Mouse (Mus musculus) yolk sac, embryonic 10.5 days (tissue): ENCODE data around the gene Pgls.

ENCODE experiments used
- DNase-seq: peaks from one replicate; pipeline ENCODE4 v3.0.0-alpha.2; 2017; ENCODE audit warnings: low spot score

The Pgls gene

DNA sequence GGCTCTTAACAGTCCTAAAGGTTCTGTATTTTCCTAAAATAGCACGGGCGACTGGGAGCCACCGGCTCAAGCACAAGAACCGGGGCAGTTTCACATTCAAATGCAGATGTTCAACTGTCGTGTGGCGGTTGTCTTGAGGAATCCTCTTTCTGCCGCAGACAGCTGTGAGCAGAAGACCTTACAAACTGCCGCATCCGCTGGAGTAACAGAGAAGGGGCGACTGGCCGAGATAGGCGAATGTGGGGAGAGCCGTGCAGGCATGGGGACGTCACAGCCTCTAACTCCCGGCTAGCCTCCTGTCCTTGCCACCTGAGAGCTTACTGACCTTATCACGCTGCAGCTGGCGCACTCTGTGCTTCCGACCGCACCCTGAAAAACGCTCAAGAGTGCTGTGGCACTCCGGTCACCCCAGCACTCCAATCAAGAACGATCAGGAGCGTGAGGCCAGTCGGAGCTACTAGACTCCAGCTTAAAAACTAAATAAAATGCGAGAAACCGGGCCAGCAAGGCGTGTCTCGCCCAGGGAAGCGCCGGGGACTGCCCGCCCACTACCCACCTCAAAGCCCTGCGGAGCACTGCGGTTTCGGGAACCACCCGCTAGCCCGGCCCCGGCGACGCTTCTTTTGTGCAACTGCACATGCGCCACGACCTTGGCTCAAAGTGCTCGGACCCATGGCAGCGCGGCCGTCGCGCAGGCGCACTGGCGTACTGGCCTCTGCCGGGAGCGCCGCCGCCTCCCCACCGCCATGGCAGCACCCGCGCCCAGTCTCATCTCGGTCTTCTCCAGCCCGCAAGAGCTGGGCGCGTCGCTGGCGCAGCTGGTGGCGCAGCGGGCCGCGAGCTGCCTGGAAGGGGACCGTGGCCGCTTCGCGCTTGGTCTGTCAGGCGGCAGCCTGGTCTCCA is at the start of gene Pgls:
Gene Pgls (plus strand): TSS at position 706 of the 903 bp plus-strand sequence.
- peak; percentile 95 for DNase-seq

DNA sequence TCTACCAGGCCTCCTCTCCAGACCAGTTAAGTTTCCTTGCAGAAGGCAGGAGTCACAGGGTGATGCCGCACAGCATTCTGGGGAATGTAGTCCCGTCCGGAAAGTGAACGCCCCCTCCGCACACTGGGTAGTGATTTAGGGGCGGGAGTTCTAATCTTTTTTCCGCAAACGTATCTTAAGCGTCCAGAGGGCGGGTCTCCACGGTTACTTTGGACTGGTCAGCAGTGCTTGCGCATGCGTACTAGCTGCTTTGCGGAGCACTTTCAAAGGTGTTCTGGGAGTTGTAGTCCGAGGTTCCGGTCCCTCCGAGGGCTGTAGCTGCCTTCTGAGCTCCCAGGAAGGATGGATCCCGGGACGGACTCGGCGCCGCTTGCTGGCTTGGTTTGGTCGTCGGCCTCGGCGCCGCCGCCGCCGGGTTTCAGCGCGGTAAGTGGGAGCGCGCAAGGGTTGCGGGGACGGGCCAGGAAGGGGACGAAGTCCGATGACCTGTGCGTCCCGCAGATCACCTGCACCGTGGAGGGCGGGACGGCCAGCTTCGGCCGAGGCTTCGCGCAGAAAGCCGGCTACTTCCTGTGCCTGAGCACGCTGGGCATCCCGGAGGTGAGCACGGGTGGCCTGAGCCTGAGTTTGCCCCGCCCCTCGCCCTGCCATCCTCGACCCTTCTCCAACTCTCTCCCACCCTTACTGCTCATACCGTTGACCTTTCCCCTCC is 49.2 kb upstream of the Pgls start, which contains the start of gene Mvb12a:
Gene Mvb12a (plus strand): TSS at position 291 of the 712 bp plus-strand sequence.
- DNase-seq: peak; percentile 98

DNA sequence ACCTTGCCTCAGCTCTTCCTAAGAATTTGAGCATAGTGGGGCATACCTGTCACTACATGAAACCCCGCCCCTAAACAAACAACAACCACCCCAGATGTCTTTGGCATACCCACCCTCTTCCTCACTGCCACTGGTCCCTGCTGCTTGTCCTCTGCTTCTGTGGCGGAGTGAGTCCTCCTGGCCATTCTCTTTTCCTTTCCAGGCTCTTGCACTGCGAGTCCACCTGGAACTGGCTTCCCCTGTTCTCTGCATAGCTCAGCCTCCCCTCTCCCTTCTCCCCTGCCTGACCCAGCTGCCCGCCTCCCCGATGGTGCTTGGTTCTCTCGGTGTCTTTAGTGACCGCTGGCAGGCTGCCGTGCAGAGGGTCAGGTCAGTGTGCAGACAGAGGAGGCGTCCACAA is 48.2 kb upstream of the Pgls start:
- no peak for DNase-seq

DNA sequence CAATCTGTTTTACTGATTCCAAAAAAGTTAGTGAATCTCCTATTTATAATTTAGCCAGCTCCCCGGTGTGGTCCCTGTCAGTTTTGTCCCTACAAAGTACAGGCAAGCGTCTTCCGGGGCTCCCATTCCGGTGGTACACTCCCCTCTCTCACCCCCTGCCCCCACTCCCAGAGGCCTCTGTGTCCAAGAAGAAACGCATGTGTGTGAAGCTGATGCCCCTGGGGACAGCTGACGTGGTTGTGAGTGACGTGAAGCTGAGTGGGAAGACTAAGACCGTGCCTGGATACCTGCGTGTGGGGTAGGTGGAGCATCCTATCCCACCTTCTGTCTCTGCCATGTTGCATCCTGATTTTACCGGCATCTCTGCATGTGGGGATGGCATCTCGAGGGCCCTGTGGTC is 46.9 kb upstream of the Pgls start:
- no peak for DNase-seq

DNA sequence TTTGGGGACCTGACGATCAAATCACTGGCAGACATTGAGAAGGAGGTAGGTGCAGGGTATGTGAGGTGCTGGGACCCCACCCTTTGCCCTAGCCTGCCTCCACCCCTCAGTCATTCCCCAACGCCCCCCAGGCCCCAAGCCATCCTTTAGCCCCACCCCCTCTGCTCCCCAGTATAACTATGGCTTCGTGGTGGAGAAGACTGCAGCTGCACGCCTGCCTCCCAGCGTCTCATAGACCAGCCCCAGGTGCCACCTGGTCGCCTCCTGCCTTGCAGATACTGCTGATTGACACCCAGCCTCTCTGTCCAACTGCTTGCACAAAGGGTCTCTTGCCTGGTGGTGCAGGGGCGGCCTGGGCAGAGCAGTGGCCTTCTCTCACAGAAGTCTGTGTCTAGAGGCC is 44.4 kb upstream of the Pgls start:
- no peak for DNase-seq

DNA sequence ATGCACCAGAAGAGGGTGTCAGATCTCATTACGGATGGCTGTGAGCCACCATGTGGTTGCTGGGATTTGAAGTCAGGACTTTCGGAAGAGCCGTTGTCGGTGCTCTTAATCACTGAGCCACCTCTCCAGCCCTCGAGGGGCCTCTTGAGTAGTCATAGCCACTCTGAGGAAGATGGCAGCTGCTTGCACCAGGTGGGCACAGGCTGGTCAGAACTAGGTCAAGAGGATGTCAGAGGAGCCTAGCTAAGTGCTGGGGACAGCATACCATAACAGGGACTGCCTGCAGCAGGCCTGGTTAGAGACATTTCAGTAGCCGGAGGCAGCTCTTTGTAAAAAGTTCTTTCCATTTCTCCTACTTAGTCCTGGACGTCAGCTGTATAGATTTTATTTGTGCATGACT is 41.2 kb upstream of the Pgls start:
- DNase-seq: no peak

DNA sequence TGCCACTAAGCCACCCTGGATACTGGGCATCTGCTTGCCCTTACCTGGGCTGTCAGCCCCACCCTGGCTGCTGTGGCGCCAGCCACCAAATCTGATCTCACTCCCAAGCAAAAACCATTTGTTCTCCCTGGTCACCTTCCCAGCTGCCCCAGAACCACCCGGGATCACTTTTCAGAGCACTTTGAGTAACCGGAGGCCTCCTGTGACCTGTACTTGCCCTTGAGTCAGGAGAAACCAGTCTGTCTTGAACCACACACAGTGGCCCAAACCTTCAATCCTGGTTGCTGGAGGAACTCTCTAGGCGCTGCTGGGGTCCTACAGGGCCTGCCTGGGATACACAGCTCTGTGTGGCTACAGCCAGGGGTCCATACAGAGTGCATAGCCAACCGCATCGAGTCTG is 39.2 kb upstream of the Pgls start:
- no peak for DNase-seq

DNA sequence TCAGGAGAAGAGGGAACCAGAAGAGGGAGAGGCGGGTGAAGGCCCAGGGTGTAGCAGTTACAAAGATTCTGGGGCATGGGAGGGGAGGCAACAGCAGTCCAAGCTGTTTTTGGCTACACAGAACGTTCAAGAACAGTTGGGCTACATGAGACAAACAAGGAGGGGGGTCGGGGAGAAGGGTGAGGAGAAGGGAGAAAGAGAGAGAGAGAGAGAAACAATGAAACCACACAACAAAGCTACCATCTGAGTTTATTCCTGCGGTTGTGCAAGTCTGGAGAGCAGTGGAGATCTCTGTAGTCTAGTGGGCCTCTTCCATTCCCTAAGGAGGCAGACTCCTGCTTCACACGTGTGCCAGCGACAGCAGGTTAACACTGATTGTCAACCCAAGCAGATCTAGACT is 38.0 kb upstream of the Pgls start:
- no peak for DNase-seq

DNA sequence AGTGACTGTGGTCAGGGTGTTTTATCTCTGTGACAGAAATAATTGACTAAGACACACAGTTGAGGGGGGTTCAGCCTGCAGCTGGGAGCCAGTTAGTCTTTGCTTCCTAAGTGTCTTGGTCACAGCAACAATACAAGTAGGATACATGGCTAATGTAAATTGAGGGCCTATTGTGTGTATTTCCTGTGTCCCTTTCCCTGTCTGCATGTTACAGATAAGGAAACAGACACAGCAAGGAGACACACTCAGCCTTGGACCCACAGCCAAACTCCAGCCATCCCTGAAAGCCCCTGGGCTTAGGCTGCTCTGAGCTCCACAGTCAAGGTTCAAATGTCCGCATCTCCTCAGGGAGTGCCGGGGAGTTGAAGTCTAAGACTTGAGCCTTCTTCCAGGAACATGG is 37.3 kb upstream of the Pgls start:
- DNase-seq: no peak

DNA sequence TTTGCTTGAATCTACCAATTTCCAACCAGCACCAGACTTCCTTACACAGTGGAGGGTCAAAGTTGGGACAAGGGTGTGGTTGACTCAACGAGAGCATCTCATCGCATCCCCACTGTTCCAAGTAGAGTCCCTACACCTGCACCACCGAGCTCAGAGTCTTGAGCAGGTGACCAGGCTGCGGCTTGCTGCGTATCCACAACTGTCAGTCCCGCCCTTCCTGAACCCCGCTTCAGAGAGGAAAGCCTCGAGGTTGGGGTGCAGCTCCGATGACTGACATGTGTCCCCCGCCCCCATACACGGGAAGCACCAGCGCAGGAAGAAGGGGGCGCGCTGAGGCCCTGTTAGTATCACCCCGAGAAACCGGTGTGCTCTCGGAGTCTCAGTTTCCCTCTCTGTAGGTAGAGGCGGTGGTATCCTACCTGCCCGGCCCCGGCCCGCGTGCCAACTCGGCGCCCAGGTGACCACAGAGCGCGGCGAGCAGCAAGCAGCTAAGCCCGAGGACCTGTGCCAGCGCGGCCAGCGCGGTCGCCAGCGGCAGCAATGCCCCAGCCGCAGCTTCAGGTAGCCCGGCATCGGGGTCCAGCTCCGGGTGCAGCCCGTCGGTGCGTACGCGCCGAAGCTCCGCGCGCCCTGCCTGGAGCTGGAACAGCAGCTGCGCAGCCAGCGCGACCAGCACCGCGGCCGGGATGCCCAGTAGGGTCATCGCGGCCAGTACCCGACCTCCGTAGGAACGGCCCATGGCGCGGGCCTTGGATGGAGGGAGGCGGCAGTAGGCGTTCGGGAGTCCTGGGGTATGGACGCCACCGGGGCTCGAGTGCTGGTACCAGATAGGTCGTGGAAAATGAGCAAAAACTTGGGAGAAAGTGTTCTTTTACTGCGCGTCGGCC is 33.7 kb upstream of the Pgls start, which contains the start of gene Tmem221:
Gene Tmem221 (minus strand): TSS at position 801 of the 887 bp plus-strand sequence.
- no peak for DNase-seq

DNA sequence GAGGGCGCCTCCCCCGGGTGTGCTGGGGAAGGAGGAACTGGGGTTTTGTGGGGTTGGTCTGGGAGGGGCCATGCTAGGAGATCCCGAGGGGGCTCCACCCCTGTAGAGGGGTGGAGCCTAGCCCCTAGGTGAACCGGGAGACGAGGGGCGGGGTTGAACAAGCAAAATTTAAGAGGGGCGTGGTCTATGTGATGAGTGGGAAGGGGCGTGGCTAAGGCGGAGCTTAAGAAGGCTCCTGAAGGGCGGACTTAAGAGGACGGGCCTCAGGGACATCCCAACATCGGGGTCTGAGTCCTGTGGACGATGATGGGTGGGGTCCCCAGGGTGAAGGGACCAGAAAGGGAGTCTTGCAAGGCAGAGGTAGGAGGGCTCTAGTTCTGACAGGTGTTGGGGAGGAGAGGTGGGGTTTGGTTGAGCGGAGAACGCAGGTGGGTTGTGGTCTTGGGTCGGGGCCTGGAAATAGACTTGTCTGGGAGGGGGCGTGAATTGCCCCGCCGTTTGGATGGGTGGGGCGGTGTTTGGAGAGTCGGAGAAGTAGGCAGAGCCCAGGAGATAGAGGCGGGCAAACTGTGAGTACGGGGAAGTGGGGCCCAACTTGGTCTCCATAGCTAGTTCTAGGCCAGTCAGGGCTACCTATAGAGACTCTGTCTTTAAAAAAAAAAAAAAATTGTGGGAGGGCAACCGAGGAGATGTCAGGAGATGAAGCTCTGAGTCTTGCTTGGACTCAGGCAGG is 32.9 kb upstream of the Pgls start:
- peak; percentile 84 for DNase-seq

DNA sequence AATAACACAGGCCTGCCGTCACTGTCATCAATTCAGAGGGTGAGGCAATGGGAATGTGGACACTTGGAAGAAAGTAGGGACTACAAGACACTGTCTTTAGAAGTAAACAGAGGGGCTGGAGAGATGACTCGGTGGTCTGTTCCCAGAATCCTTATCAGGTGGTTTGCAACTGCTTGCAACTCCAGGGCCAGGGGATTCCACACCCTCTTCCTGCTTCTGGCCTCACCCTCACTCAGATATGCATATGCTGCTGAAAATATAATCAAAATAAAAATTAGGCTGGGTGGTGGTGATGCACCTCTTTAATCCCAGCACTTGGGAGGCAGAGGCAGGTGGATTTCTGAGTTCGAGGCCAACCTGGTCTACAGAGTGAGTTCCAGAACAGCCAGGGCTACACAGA is 31.9 kb upstream of the Pgls start:
- DNase-seq: no peak

DNA sequence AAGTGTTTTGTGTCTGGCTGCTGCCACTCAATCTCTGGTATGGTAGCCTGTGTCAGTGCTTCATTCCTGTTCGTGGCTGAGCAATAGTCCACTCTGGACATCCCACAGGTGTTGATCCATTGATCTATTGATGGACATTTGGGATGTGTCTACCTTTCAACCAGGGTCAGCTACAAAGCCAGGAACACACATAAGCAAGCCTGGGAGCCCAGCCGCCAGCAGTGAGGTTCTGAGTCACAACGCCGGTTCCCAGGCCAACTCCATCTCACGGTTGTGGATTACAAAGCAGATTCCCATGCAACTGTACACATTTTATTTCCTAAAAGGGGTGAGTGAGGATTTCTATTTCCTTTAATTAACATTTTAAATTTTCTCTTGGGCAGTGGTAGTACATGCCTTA is 31.2 kb upstream of the Pgls start:
- no peak for DNase-seq

DNA sequence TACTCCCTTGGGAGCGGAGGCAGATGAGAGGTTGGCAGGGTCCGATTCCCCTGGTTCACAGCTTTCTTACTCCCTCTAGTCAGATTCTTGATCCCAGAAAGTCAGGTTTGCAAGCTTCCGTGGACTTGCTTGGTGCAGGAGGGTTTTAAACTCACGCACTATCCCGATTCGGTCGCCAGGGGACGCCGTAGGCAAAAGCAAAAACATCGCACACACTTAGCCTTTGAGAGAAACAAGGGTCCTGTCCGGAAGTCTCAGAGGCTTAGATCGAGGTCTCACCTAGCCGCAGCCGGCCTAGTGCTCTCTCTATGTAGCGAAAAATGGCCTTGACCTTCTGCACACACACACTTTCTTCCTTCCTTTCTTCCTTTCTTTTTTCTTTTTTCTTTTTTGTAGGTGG is 30.6 kb upstream of the Pgls start:
- DNase-seq: peak; percentile 70

DNA sequence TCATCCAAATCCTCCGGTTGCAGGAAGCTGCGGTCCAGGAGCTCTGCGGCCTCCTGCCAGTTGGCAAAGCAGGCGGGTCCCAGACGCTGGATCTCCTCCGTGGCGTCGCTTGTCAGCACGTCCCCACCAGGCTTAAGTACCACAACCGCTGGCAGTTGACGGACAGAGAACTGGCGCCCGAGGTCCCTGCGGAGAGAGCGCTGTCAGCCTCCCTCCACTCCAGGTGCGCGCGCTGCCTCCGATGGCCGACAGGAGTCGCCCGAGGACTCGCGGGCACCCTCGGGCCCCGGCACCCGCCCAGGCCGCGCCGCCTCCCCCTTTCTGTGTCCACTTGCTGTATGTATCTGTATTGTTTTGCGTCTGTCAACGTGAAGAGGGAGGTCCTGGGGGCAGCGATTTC is 29.2 kb upstream of the Pgls start:
- peak; percentile 48 for DNase-seq

DNA sequence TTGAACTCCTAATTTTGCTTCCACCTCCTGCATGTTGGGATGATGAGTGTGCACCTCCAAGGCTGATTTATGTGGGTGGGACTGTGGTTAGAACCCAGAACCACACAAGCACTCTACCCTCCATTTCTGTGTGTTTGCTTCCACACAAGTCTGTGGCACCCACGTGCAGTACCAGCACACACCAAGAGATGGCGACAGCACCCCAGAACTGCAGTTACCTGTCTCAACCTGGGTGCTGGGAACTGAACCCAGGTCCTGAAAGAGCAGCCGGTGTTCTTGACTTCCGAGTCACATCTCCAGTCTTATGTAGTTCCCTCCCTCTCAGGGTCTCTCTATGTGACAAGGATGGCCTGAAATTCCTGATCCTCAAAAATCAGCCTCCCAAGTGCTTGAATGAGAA is 28.0 kb upstream of the Pgls start:
- DNase-seq: no peak

DNA sequence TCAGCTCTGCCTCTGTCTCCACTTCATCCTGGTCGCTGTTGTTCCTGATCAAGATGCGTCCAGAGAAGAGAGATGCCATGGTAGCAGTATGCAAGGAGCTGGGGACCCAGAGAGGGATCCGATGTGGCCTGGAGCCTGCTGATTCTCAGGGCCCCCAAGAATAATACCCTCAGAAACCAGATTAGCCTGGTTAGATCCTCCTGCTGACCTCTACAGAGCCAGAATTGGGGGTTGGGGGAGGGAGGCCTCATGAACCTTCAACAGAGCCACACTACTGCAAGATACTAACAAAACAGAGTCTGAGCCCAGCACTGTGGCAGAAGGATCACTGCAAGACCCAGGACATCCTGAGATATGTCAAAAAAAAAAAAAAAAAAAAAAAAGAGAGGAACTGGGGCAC is 25.5 kb upstream of the Pgls start, which contains the start of gene Nxnl1:
Gene Nxnl1 (minus strand): TSS at position 101 of the 400 bp plus-strand sequence.
- no peak for DNase-seq

DNA sequence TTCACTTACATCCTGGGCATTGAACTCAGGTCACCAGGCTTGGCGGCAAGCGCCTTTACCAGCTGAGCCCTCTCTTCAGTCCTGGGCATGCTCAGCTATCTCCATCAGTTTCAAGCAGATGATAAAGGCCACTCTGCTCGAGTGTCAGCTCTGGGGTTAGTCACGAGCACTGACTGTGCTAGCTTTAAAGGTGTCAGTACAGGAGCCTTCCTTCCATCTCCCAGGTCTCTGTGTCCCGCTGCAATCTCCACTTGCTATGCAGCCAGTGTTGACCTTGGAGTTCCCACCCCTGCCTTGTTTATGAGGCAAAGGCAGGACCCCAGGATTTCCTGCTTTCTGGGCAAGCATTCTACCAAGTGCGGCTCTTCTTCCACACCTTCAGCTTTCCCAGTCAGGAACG is 24.4 kb upstream of the Pgls start:
- DNase-seq: no peak

DNA sequence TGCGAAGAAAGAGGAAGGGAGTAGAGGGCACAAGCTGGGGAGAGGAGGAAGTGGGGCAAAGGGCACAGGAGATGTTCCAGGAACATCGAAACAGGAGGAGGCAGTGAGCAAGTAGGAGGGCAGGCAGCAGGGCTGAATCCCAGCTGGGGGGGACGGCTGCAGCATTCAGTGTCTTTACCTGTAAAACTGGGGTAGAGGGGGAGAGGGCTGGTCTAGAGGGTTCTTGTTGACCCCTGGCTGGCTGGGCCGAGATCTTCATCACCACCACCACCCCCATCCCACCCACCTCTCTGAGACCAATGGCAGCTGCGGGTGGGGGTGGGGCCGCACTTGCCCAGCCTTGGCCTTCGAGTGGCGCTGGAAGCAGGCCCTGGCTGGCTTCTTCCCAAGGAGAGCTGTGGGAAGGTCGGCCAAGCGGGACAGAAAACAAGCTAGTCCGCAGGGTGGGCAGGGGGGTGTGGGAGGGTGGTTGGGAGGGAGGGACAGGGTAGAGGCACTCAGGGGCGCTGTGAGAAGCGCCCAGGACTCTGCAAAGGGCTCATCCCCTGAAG is 23.5 kb upstream of the Pgls start, which contains the start of gene Slc27a1:
Gene Slc27a1 (plus strand): TSS at position 496 of the 551 bp plus-strand sequence.
- peak; percentile 27 for DNase-seq

DNA sequence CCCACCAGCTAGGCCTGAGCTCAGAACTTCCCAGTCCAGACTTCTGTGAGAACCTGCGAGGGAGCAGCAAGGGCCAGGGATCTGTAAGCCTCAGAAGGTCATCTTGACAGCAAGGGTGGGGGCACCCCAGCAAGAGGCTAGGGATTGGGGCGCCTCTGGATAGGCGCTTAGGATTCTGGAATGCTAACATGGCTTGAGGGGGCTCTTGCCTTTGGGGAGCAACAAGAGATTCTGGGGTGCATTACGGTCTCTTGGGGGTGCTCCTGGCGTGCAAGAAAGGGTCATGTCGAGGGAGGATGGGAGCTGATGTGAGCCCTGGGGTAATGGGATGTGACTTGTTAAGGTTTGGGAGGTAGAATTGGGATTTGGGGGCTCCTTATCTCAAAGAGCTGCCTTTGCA is 23.0 kb upstream of the Pgls start:
- no peak for DNase-seq
